Mouse (Mus musculus): Measurements from ENCODE around the gene Rubcnl.

Gene Rubcnl

GRCm38 (mm10) chr14:75015856-75016714 is at the start of gene Rubcnl:
Gene Rubcnl (plus strand): TSS chr14:75016027.
- peak; percentile 87 for DNase-seq (ENCODE audit: low read depth)

- DNase-seq (ENCODE audit: low read depth) = no peak
Observed at GRCm38 (mm10) chr14:74972216-74972615, 43.6 kb upstream of the Rubcnl start.

GRCm38 (mm10) chr14:74972687-74973086 is 43.1 kb upstream of the Rubcnl start:
- DNase-seq (ENCODE audit: low read depth) = no peak

DNA sequence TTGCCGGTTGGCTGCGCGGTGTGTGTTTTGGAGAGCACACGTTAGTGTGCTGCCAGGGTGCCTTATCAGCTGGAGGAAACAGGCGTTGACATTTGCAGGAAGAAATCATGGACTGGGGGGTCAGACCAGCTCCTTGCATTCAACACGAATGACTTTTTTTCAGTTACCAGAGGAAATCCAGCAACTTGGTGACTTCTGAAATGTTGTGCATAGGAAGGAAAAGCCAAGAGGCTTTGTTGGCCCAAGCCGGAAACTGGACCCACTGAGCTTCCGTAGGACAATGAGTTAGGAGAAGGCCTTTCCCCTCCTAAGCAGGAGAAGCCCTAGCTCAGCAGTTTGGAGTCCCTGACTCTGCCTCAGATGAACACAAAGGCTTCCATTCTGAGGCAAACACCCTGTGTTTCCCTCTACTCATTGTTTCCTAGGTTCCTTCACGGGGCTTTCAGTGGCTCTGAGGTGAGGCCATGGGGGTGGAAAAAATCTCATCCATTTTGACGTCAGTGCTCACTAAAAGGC is 41.6 kb upstream of the Rubcnl start:
- DNase-seq (ENCODE audit: low read depth) = no peak

GRCm38 (mm10) chr14:74976972-74977371 is 38.9 kb upstream of the Rubcnl start:
- DNase-seq (ENCODE audit: low read depth) = peak; percentile 43

GRCm38 (mm10) chr14:74981016-74981415 is 34.8 kb upstream of the Rubcnl start:
- no peak for DNase-seq (ENCODE audit: low read depth)

- no peak for DNase-seq (ENCODE audit: low read depth)
Observed at GRCm38 (mm10) chr14:74983079-74983478, 32.7 kb upstream of the Rubcnl start.

- peak; percentile 79 for DNase-seq (ENCODE audit: low read depth)
Observed at GRCm38 (mm10) chr14:74984817-74985391, 30.9 kb upstream of the Rubcnl start.

DNA sequence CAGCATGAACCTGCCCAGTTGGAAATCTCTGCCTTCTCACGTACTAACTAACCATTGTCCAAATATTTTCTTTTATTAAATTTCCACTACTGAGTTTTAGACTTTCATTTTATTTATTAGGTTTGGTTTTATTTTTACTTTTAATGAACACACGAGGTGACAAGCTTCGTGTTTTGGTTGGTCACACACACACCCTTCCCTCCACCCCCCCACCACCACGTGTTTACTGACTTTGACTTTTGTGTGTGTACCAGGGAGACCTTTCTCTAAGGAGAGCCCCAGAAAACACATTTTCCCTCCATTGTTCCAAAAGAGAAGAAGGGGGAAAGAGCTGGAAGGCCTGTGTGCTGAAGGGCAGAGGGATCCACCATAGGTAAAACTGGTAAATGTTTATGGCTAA is 30.2 kb upstream of the Rubcnl start:
- DNase-seq (ENCODE audit: low read depth) = no peak

DNA sequence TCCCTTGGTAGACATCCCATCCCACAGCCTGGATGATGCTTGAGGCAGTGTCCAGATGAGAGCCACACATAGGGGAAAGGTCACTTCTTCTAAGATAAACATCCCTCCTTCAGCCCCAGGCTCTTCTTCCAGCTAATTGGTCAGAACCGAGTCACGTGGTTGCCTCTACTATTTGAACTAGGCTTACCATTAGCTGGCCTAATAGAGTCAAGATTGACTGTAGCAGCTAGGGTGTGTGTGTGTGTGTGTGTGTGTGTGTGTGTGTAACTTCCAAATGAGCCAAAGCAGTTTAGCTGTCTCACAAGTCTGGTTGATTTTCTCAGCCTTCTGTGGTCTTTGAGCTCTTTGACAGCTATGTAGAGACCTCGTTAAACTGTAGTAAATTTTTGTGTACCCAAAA is 29.3 kb upstream of the Rubcnl start:
- no peak for DNase-seq (ENCODE audit: low read depth)

DNA sequence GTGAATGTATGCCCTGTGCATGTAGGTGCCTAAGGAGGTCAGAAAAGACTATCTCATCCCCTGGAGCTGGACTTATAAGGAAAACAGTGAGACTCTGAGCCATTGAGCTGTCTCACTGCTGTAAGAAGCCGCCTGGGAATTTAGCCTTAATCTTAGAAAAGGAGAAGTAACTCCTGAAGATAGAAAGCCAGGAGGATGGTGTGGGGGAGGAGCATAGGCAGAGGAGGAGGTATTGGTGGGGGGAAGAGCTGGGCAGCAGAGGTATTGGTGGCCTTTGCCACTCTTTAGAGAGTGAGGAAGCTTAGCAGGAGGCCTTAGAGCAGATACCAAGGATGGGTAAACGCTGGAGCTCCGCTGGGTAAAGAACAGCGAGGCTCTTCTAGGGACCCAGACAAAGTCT is 26.5 kb upstream of the Rubcnl start:
- DNase-seq (ENCODE audit: low read depth) = no peak

DNA sequence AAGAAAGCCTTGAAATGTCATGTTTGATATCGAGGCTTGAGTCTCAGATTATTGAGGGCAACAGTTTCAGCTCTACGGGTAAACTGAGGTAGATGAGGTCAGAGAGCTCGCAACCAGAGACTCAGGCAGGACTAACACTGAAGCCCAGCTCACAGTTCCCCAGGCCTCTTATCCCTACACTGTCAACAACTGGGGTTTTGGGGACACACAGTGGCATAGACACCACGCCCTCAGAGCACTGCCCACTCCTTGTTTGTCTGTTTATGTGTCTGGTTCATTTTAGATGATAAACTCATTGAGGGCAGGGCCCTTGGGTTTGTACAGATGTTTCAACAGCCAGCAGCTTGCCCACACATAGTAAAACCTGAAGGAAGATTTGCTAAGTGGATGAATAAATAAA is 25.9 kb upstream of the Rubcnl start:
- DNase-seq (ENCODE audit: low read depth) = no peak

GRCm38 (mm10) chr14:74990504-74990903 is 25.3 kb upstream of the Rubcnl start:
- peak; percentile 83 for DNase-seq (ENCODE audit: low read depth)

DNA sequence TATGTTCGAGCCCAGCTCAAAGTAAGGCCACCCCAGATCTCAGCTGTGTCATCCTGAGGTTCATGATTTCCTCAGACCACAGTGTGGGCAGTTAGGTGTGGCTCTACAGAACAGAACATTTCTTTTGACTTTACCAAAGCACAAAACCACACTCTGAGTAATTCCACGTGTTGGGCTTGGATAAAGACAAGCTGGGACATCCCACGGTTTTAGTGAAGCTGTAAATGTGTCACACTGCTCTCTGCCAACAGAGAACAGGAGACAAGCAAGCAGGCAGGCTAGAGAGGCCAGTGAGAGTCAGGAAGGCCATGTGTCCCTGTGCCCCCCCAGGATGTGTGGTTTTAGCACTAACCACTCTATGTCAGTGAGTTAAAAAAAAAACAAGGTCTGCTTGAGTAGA is 19.3 kb upstream of the Rubcnl start:
- DNase-seq (ENCODE audit: low read depth) = no peak

DNA sequence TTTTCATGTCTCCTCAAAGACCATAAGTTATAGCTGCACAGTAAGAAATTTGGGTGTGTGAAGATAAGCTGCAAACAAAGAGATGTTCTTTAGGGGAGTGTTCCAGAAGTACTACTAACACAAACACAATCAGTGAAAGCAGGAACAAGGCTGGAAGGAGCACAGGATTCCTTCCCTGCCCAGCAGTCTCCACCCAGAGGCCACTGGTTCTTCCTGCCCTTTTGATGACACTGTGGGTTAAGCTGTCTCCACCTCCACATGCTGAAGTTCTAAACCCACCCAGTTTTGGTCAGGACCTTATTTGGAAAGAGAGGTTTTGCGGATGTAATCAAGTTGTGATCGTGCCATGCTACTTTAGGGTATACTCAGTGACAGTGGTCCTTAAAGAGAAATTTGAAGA is 18.8 kb upstream of the Rubcnl start:
- no peak for DNase-seq (ENCODE audit: low read depth)

- no peak for DNase-seq (ENCODE audit: low read depth)
Observed at GRCm38 (mm10) chr14:75001364-75001763, 14.5 kb upstream of the Rubcnl start.

DNA sequence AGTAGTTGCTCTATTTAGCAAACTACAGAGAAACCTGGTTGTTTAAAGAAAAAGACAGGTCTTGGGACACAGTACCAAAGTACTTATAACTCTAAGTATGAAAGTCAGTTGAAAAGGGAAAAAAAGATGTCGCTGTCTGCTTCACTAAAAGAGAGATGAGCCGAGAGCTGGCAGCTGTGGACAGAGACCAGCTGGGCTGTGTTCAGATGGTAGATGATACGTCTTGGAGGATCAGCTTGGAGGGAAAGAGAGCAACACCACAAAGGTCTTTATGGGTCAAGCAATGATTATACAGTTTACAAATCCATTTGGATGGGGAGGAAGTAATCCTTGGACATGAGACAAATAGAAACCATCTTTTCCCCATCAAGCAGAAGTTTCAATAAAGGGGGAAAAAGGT is 12.5 kb upstream of the Rubcnl start:
- no peak for DNase-seq (ENCODE audit: low read depth)

GRCm38 (mm10) chr14:75005478-75006199 is 10.2 kb upstream of the Rubcnl start:
- DNase-seq (ENCODE audit: low read depth) = no peak

DNA sequence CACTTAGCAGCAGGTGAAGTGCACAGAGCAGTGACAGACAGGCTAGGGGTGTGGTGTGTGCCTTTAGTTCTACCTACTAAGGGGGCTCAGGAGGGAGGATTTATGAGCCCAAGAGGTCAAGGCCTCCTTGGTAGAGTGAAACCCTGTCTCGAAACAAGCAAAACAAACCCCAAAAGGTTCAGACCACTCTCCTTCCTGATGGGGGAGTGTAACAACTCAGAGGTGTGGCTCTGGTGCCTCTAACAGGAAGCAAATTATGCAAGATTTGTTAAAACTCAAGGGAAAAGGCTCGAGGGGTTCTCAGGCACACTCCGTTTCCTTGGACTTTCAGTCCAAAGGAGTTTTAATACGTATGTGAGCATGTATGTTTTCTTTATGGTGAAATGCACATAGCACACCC is 5.5 kb upstream of the Rubcnl start:
- DNase-seq (ENCODE audit: low read depth) = peak; percentile 31

DNA sequence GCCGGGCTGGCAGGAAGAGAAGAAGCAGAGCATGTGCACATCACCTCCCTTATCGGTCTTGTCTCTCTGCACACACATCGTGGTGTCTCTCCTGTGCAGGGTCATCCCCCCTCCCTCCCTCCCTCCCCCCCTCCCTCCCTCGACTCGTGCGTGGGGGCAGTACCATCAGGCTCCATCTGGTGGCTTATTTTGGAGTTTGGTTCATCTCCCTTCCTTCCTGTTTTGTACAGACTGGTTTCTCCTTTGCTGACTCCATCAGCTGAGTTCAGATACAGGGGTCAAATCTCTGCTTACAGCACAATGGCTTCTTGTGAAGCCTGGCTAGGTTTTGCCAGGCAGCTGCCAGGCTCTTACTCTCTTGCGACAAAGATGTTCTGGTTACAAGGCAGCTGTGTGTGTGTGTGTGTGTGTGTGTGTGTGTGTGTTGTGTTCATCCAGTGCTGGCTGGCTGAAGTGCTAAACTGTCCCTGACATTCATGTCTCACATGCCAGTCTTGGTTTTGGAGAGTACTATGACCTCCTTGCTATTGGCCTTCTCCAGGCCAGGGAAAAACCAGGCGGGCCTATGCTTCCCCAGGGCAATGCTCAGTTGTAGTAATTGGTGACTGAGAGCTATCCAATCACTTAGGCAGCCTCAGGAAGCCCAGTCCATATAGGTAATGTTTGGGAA is 4.7 kb upstream of the Rubcnl start:
- DNase-seq (ENCODE audit: low read depth) = peak; percentile 71

- DNase-seq (ENCODE audit: low read depth) = no peak
Observed at GRCm38 (mm10) chr14:75016715-75017020, 841 bp downstream of the Rubcnl start.

GRCm38 (mm10) chr14:75017277-75017676 is 1.4 kb downstream of the Rubcnl start:
- no peak for DNase-seq (ENCODE audit: low read depth)
